Mouse (Mus musculus) stomach, postnatal 0 days (tissue): ENCODE results near the gene Ddx19a. TPM values are rescaled to one million over a fixed set of nuclear protein-coding genes. Genes with fewer than 3 reads are reported as not detected.
A peak's percentile ranks its signal among the peaks of the same experiment; 100 is the strongest.
"Not testable (repeated sequence)": the region's sequence is repeated elsewhere in the genome, so short reads cannot be mapped to it uniquely, and the experiment has no call there.

Experiments
- ATAC-seq: fragments of 200-750 bp; cut with Nextera tagmentation; 2 replicates; pipeline ENCODE4 v1.8.0; 2017; ENCODE audit not compliant: low FRiP score, low TSS enrichment
- DNase-seq: peaks from one replicate; pipeline ENCODE4 v3.0.0-alpha.2; 2016; ENCODE audit warnings: low spot score
- H3K27ac ChIP-seq: fragments of 300-500 bp; sonication (generic); replicated peaks from 2 replicates; pipeline ENCODE4 v1.5.1; 2014; ENCODE audit warnings: mild to moderate bottlenecking, control low read depth
- H3K27me3 ChIP-seq: fragments of 300-500 bp; sonication (generic); 2 replicates; pipeline ENCODE4 v1.6.1; 2014; ENCODE audit warnings: low read length; ENCODE audit not compliant: control insufficient read depth, insufficient read depth
- H3K36me3 ChIP-seq: fragments of 300-500 bp; sonication (generic); 2 replicates; pipeline ENCODE4 v1.6.1; 2014; ENCODE audit warnings: low read length, mixed read lengths; ENCODE audit not compliant: control insufficient read depth, insufficient read depth
- H3K4me1 ChIP-seq: fragments of 300-500 bp; sonication (generic); replicated peaks from 2 replicates; pipeline ENCODE4 v1.6.1; 2014; ENCODE audit warnings: antibody characterized with exemption; ENCODE audit not compliant: control insufficient read depth, insufficient read depth
- H3K4me2 ChIP-seq: fragments of 300-500 bp; sonication (generic); replicated peaks from 2 replicates; pipeline ENCODE4 v1.6.1; 2014; ENCODE audit warnings: low read depth, mild to moderate bottlenecking, control low read depth, moderate library complexity
- H3K4me3 ChIP-seq: fragments of 300-500 bp; sonication (generic); 2 replicates; pipeline ENCODE4 v1.5.1; 2014; ENCODE audit warnings: low read depth, low read length, control low read depth
- H3K9ac ChIP-seq: fragments of 300-500 bp; sonication (generic); 2 replicates; pipeline ENCODE4 v1.6.1; 2014; ENCODE audit warnings: mild to moderate bottlenecking, low read length, control low read depth, mixed read lengths
- H3K9me3 ChIP-seq: fragments of 300-500 bp; sonication (generic); 2 replicates; pipeline ENCODE4 v1.6.1; 2016; ENCODE audit warnings: low read length; ENCODE audit not compliant: control insufficient read depth
- CTCF ChIP-seq: IDR thresholded peaks from 2 replicates; pipeline ENCODE4 v1.5.1; 2016; ENCODE audit warnings: antibody characterized with exemption, low read depth, mild to moderate bottlenecking, moderate library complexity
- EP300 ChIP-seq: optimal IDR thresholded peaks from 2 replicates; pipeline ENCODE3; 2016; ENCODE audit warnings: antibody characterized with exemption
- WGBS: fragments of 180-500 bp; shearing (Covaris S2); extraction: QIAGEN DNeasy Blood & Tissue Kit; methylation state at CpG from one replicate; pipeline ENCODE4 v1.1.7; 2014; 5-methylcytosine and 5-hydroxymethylcytosine counted together
- polyA plus RNA-seq: library from polyadenylated mRNA; unstranded; fragments of >200 nt; fragmentation: Nextera tagmentation; extraction: Ambion mirVana; gene quantifications from 2 replicates; pipeline ENCODE4 v1.2.1, GENCODE M21; 2015

Gene Ddx19a
- polyA plus RNA-seq, 1 experiment from 2014 or later = 6.2 TPM

DNA sequence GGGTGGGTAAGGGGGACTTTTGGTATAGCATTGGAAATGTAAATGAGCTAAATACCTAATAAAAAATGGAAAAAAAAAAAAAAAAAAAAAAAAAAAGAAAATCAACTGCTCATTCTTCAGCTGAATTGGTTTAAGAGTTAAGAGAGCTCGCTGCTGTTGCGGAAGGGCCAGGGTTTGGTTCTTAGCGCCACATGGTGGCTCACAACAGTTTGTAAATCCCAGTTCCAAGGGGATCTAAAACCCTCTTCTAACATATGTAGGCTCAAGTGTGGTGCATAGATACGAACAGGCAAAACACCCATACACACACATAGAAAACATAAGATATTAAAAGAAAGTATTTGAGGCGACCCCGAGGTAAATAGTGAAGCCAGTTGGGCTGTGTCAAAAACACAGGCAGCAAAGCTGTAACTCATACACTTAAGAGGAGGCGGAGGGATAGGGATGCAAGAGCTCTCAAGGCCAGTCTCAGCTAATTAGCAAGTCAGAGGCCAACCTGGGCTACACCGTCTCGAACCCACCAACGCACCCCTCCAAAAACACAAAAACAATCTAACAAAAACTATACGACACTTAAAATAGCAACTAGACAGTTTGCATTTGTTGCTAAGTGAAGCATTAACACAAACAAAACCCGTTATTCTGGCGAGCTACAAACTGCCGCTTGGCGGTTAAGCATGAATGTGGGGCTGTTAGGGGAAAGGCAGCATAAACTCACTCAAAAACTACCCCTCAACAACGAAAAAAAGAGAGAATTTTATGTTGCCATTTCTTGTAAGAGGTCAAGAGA, 764 bp downstream of the Ddx19a start:
- Histone ChIP-seq H3K27me3 (no peaks in the 10 kb centered on the region), H3K36me3 (no peaks in the 10 kb centered on the region; the same call in 1 of the 2 replicates), H3K27ac (peak overlapping the region; percentile 84), H3K9me3 (no peaks in the 10 kb centered on the region), H3K4me2 (peak overlapping the region; percentile 73), H3K9ac (peak overlapping the region; percentile 88), H3K4me3 (peak overlapping the region; percentile 89), H3K4me1 (no peaks in the 10 kb centered on the region)
- WGBS = 30% methylated on average over 16 of the region's 16 CpGs
- DNase-seq (no peak), ATAC-seq (no peak)
- no peak for TF ChIP-seq CTCF
- no peak for TF ChIP-seq EP300

DNA sequence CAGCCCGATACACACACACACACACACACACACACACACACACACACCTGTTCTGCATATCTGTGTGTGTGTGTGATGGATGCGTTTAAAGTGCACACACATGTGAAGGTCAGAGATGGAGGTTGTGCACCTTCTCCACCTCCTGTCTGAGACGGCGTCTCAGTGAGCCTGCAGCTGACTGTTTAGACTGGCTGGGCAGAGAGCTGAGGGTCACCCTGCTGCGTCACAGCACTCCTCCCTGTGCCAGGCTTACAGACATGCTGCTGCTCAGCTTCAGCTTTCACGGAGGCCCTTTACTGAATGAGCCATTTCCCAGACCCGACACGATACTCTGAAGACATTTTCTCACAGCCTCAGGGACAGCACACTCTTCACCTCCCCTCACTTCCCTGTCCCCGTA, 7.6 kb downstream of the Ddx19a start:
- Histone ChIP-seq H3K9ac (no peak overlapping the region), H3K4me2 (no peak overlapping the region), H3K9me3 (no peaks in the 10 kb centered on the region), H3K27ac (no peak overlapping the region), H3K4me1 (no peaks in the 10 kb centered on the region), H3K27me3 (no peaks in the 10 kb centered on the region), H3K36me3 (peaks cover 28% of the 10 kb centered on the region), H3K4me3 (no peak overlapping the region)
- WGBS = 85% methylated on average over 9 of the region's 9 CpGs
- TF ChIP-seq CTCF (no peak), EP300 (no peak)
- no peak for ATAC-seq
- no peak for DNase-seq

DNA sequence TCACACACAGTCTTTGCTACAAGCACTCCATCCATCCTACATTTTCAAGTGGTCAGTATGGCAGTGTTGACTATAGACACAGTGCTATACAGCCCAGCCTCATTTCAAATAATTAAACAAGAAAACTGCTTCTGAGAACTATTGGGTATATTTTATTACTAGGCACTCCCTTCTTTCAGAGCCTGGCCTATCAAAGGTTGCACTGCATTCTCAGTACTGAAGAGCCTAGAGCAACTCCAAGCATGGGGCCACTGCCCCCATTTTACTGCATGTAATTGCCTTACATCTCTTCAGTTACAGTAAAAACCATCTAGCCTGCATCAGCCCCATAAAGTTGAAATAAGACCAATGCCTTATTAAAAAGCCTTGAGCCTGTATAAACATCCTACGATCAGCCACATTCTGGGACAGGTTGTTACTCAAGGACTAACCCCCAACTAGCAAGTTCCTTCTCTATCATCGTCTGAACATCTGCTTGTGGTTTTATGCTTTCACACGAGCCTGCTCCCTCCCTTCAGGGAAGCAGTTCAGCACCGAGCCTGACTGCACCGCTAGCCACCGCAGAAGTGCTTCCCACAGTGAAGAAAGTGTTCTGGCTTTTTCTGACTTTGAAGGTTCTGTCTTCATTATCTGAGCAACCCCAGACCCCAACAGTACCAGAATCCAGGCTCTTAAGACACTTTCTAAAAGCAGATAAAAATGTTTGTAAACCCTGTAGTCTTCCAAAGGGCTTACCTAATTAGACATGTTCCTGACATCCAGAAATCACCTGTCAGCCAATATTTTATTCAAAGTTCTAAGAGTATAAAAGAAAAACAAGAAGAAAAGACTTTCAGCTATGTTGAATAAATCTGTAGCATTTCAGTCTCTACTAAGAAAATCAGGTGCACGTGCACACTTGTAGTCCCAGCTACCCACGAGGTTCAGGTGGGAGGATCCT, 9.5 kb downstream of the Ddx19a start:
- Histone ChIP-seq H3K9ac (no peak overlapping the region), H3K9me3 (no peaks in the 10 kb centered on the region), H3K27me3 (no peaks in the 10 kb centered on the region), H3K4me1 (no peaks in the 10 kb centered on the region), H3K4me3 (no peak overlapping the region), H3K27ac (no peak overlapping the region), H3K36me3 (peaks cover 33% of the 10 kb centered on the region), H3K4me2 (no peak overlapping the region)
- 83% methylated on average over 8 of the region's 8 CpGs for WGBS
- TF ChIP-seq EP300 = no peak
- no peak for TF ChIP-seq CTCF
- ATAC-seq = no peak
- DNase-seq = no peak

DNA sequence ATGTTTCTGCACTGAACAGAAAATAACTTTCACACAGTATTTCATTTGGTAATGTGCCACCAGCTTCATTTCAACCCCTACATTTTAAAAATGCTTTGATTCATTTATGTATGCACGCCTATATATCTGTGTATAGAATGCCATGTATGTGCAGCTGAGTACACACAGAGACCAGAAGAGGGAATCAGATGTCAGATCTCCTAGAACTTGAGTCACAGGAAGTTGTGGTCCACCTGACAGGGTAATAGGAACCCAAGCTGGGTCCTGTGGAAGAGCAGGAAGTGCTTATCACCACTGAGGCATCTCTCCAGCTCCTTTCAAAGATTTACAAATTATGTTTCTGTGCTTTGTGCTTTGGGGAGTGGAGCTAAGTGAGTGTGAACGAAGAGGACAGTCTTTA, 16.3 kb downstream of the Ddx19a start:
- Histone ChIP-seq H3K27ac (no peak overlapping the region), H3K4me1 (no peaks in the 10 kb centered on the region), H3K9me3 (no peaks in the 10 kb centered on the region), H3K4me3 (no peak overlapping the region), H3K9ac (no peak overlapping the region), H3K36me3 (peaks cover 17% of the 10 kb centered on the region; the same call in 1 of the 2 replicates), H3K27me3 (no peaks in the 10 kb centered on the region), H3K4me2 (no peak overlapping the region)
- no peak for TF ChIP-seq EP300
- no peak for TF ChIP-seq CTCF
- WGBS = 85% methylated on average over 2 of the region's 2 CpGs
- DNase-seq = no peak
- ATAC-seq = no peak

DNA sequence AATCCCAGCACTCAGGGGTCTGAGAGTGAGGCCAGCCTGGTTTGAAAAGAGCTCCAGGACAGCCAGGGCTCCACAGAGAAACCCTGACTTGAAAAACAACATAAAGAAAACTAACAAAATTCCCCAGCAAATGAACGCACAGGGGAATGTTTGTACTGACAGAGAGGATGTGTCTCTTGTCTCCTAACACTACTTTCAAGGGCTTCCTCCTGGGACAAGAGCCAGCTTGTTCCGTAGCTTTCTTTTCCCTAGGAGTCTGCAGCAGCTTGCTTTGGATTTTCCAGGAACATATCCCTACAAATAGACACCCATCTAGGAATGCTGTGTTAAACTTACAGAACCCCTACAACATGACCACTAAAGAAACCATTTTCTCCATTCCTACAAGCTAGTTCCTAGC, 19.6 kb downstream of the Ddx19a start:
- H3K27ac ChIP-seq, H3K27me3 ChIP-seq, H3K9me3 ChIP-seq, H3K4me1 ChIP-seq, DNase-seq, H3K9ac ChIP-seq, H3K4me3 ChIP-seq, H3K4me2 ChIP-seq, ATAC-seq, H3K36me3 ChIP-seq: not testable (repeated sequence)
- 56% methylated on average over 2 of the region's 2 CpGs for WGBS

DNA sequence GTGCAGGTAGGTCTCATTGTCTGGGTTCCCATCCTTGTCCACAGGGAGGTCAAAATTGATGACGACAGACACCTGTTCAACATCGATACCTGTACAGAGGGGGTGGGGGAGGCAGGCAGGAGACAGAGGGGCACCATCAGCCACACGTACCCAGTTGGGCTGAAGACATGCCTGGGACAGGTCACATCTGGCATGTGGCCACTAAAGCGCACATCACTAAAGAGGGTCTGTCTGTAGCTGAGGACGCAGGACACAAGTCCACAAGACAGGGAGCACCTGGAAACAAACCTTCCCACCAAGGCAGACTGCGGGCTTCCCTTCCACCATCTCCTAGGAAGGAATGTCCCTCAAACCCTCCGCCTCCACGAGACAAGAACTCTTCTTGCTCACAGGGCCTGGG, 21.1 kb downstream of the Ddx19a start:
- not testable (repeated sequence) for H3K36me3 ChIP-seq

More for the DNA sequence above, 21.1 kb downstream of the Ddx19a start:
- not testable (repeated sequence) for H3K4me2 ChIP-seq, H3K27me3 ChIP-seq, DNase-seq, H3K4me1 ChIP-seq, H3K27ac ChIP-seq, H3K9ac ChIP-seq, H3K4me3 ChIP-seq, H3K9me3 ChIP-seq
- ATAC-seq = peak; percentile 47; the same call in 1 of the 2 replicates
- WGBS = 92% methylated on average over 8 of the region's 8 CpGs
